Mouse (Mus musculus): ENCODE measurements around the gene Nbea.
A peak's percentile ranks its signal among the peaks of the same experiment; 100 is the strongest.

Gene Nbea

GRCm38 (mm10) chr3:55788214-55788586 is 395.3 kb downstream of the Nbea start:
- Histone ChIP-seq H3K27me3 (ENCODE audit: insufficient read depth, low read length) (peaks cover 44% of the 10 kb centered on the region), H3K9me3 (ENCODE audit: low read length) (no peaks in the 10 kb centered on the region), H3K4me1 (replicated peaks; ENCODE audit: low read depth, low read length) (peaks cover 15% of the 10 kb centered on the region), H3K36me3 (ENCODE audit: insufficient read depth, low read length) (no peaks in the 10 kb centered on the region), H3K4me3 (replicated peaks; ENCODE audit: low read length) (no peak overlapping the region)
- TF ChIP-seq POU5F1 (IDR thresholded peaks at IDR 0.05; ENCODE audit: borderline replicate concordance, low read length) (no peak), CTCF (conservative IDR thresholded peaks at IDR 0.05; ENCODE audit: low read length) (no peak), NANOG (IDR thresholded peaks at IDR 0.05; ENCODE audit: borderline replicate concordance, low read length) (no peak)

GRCm38 (mm10) chr3:55787487-55788213 is 395.9 kb downstream of the Nbea start:
- Histone ChIP-seq H3K36me3 (ENCODE audit: insufficient read depth, low read length) (no peaks in the 10 kb centered on the region), H3K4me3 (replicated peaks; ENCODE audit: low read length) (peak overlapping the region; percentile 77), H3K9me3 (ENCODE audit: low read length) (no peaks in the 10 kb centered on the region), H3K27me3 (ENCODE audit: insufficient read depth, low read length) (peaks cover 49% of the 10 kb centered on the region), H3K4me1 (replicated peaks; ENCODE audit: low read depth, low read length) (peaks cover 20% of the 10 kb centered on the region)
- TF ChIP-seq CTCF (conservative IDR thresholded peaks at IDR 0.05; ENCODE audit: low read length) (no peak), NANOG (IDR thresholded peaks at IDR 0.05; ENCODE audit: borderline replicate concordance, low read length) (no peak), POU5F1 (IDR thresholded peaks at IDR 0.05; ENCODE audit: borderline replicate concordance, low read length) (no peak)

DNA sequence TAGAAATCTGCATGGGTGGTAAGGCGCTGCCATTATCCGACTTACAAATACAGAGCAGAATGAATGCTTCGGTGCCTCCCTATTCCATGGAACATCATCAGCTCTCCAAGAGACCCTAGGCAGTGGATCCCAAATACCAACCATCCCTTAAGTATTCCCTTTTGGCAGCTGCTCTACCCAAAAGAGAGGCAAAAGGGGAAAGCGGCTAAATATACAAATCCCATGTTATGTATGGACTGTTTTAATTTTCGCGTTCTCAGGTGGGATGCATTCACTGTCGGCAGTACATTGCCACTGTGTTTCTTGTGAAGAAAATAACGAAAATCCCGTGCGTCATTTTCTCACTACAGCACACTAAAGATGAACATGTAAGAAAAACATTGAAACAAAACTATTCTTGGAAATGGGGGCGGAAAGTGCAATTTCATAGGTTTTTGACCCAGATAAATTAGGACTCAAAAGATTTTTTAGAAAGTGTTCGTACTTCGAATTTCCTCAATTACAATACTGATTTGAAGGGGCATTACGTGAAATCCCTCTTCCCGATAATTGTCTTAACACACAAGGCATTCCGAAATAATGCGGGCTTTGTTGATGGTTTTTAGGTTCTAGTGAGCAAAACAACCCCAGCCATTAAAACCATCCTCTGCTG is 396.5 kb downstream of the Nbea start:
- Histone ChIP-seq H3K9me3 (ENCODE audit: low read length) (no peaks in the 10 kb centered on the region), H3K4me3 (replicated peaks; ENCODE audit: low read length) (peak overlapping the region; percentile 77), H3K27me3 (ENCODE audit: insufficient read depth, low read length) (peaks cover 56% of the 10 kb centered on the region), H3K36me3 (ENCODE audit: insufficient read depth, low read length) (no peaks in the 10 kb centered on the region), H3K4me1 (replicated peaks; ENCODE audit: low read depth, low read length) (peaks cover 27% of the 10 kb centered on the region)
- no peak for TF ChIP-seq CTCF (conservative IDR thresholded peaks at IDR 0.05; ENCODE audit: low read length)
- TF ChIP-seq NANOG (IDR thresholded peaks at IDR 0.05; ENCODE audit: borderline replicate concordance, low read length) = no peak
- TF ChIP-seq POU5F1 (IDR thresholded peaks at IDR 0.05; ENCODE audit: borderline replicate concordance, low read length) = no peak

- H3K36me3 ChIP-seq (ENCODE audit: insufficient read depth, low read length) = no peaks in the 10 kb centered on the region
- H3K4me1 ChIP-seq (replicated peaks; ENCODE audit: low read depth, low read length) = peaks cover 27% of the 10 kb centered on the region
- peaks cover 64% of the 10 kb centered on the region for H3K27me3 ChIP-seq (ENCODE audit: insufficient read depth, low read length)
- TF ChIP-seq POU5F1 (IDR thresholded peaks at IDR 0.05; ENCODE audit: borderline replicate concordance, low read length) = no peak
- no peak for TF ChIP-seq NANOG (IDR thresholded peaks at IDR 0.05; ENCODE audit: borderline replicate concordance, low read length)
- TF ChIP-seq CTCF (conservative IDR thresholded peaks at IDR 0.05; ENCODE audit: low read length) = no peak
- H3K9me3 ChIP-seq (ENCODE audit: low read length) = no peaks in the 10 kb centered on the region
- no peak overlapping the region for H3K4me3 ChIP-seq (replicated peaks; ENCODE audit: low read length)
Measured at GRCm38 (mm10) chr3:55785981-55786725, 397.3 kb downstream of the Nbea start.

- no peak overlapping the region for H3K4me3 ChIP-seq (replicated peaks; ENCODE audit: low read length)
- no peaks in the 10 kb centered on the region for H3K36me3 ChIP-seq (ENCODE audit: insufficient read depth, low read length)
- peaks cover 33% of the 10 kb centered on the region for H3K4me1 ChIP-seq (replicated peaks; ENCODE audit: low read depth, low read length)
- TF ChIP-seq POU5F1 (IDR thresholded peaks at IDR 0.05; ENCODE audit: borderline replicate concordance, low read length) = no peak
- TF ChIP-seq CTCF (conservative IDR thresholded peaks at IDR 0.05; ENCODE audit: low read length) = no peak
- TF ChIP-seq NANOG (IDR thresholded peaks at IDR 0.05; ENCODE audit: borderline replicate concordance, low read length) = no peak
- peaks cover 71% of the 10 kb centered on the region for H3K27me3 ChIP-seq (ENCODE audit: insufficient read depth, low read length)
- H3K9me3 ChIP-seq (ENCODE audit: low read length) = no peaks in the 10 kb centered on the region
Measured at GRCm38 (mm10) chr3:55785266-55785980, 398.1 kb downstream of the Nbea start.

DNA sequence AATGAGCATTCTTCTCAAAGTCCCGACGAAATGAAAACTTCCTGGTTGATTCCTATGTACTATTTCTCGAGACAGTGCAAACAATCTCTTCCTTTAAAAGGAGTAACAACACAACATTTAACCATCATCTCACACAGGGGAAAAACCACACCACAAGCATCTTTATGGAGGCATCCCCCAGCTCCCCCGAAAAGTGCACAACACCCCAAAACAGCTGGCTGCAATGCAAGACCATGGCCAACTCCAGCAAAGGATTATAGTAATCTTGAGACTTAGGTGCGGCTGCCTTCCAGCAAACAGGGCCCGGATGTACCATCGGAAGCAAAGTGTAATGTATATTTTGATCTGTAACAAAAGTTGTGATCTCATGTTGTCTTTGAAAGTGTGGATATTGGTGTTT is 399.4 kb downstream of the Nbea start:
- Histone ChIP-seq H3K4me1 (replicated peaks; ENCODE audit: low read depth, low read length) (peaks cover 39% of the 10 kb centered on the region), H3K9me3 (ENCODE audit: low read length) (no peaks in the 10 kb centered on the region), H3K27me3 (ENCODE audit: insufficient read depth, low read length) (peaks cover 73% of the 10 kb centered on the region), H3K36me3 (ENCODE audit: insufficient read depth, low read length) (no peaks in the 10 kb centered on the region), H3K4me3 (replicated peaks; ENCODE audit: low read length) (no peak overlapping the region)
- TF ChIP-seq CTCF (conservative IDR thresholded peaks at IDR 0.05; ENCODE audit: low read length) (no peak), NANOG (IDR thresholded peaks at IDR 0.05; ENCODE audit: borderline replicate concordance, low read length) (no peak), POU5F1 (IDR thresholded peaks at IDR 0.05; ENCODE audit: borderline replicate concordance, low read length) (no peak)

DNA sequence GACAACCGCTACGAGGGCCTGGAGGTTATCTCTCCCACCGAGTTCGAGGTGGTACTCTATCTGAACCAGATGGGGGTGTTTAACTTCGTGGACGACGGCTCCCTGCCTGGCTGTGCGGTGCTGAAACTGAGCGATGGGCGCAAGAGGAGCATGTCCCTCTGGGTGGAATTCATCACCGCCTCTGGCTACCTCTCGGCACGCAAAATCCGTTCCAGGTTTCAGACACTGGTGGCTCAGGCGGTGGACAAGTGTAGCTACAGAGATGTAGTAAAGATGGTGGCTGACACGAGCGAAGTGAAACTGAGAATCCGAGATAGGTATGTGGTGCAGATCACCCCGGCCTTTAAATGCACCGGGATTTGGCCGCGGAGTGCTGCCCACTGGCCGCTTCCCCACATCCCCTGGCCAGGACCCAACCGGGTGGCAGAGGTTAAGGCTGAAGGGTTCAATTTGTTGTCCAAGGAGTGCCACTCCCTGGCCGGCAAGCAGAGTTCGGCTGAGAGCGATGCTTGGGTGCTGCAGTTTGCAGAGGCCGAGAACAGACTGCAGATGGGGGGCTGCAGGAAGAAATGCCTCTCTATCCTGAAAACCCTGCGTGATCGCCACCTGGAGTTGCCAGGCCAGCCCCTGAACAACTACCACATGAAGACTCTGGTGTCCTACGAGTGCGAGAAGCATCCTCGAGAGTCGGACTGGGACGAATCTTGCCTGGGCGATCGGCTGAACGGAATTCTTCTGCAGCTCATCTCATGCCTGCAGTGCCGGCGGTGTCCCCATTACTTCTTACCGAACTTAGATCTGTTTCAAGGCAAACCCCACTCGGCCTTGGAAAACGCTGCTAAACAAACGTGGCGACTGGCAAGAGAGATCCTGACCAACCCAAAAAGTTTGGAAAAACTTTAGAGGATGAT is 400.1 kb downstream of the Nbea start:
- no peaks in the 10 kb centered on the region for H3K36me3 ChIP-seq (ENCODE audit: insufficient read depth, low read length)
- TF ChIP-seq NANOG (IDR thresholded peaks at IDR 0.05; ENCODE audit: borderline replicate concordance, low read length) = no peak
- no peak for TF ChIP-seq CTCF (conservative IDR thresholded peaks at IDR 0.05; ENCODE audit: low read length)
- TF ChIP-seq POU5F1 (IDR thresholded peaks at IDR 0.05; ENCODE audit: borderline replicate concordance, low read length) = no peak
- no peaks in the 10 kb centered on the region for H3K9me3 ChIP-seq (ENCODE audit: low read length)
- peaks cover 39% of the 10 kb centered on the region for H3K4me1 ChIP-seq (replicated peaks; ENCODE audit: low read depth, low read length)
- peaks cover 71% of the 10 kb centered on the region for H3K27me3 ChIP-seq (ENCODE audit: insufficient read depth, low read length)
- peak overlapping the region; percentile 51 for H3K4me3 ChIP-seq (replicated peaks; ENCODE audit: low read length)

Data from E14TG2a.4 (cell line).